Mouse (Mus musculus): ENCODE measurements around the gene Aldh1a7.
"Not testable (repeated sequence)": the region's sequence is repeated elsewhere in the genome, so short reads cannot be mapped to it uniquely, and the experiment has no call there.

Gene Aldh1a7

GRCm38 (mm10) chr19:20647496-20647895, 79.9 kb downstream of the Aldh1a7 start:
- CTCF ChIA-PET, POLR2A ChIA-PET: not testable (repeated sequence)

GRCm38 (mm10) chr19:20644346-20644745, 83.0 kb downstream of the Aldh1a7 start:
- CTCF ChIA-PET = no interaction called here
- POLR2A ChIA-PET = no interaction called here
